Mouse (Mus musculus): ENCODE data around the gene Crx. TPM values are rescaled to one million over a fixed set of nuclear protein-coding genes. Genes with fewer than 3 reads are reported as not detected.
"Not testable (repeated sequence)": the region's sequence is repeated elsewhere in the genome, so short reads cannot be mapped to it uniquely, and the experiment has no call there.

The Crx gene
- 0.07 and 0.27 TPM in 2 replicates for polyA plus RNA-seq (2016; fragmentation: Nextera tagmentation; extraction: Ambion mirVana)

DNA sequence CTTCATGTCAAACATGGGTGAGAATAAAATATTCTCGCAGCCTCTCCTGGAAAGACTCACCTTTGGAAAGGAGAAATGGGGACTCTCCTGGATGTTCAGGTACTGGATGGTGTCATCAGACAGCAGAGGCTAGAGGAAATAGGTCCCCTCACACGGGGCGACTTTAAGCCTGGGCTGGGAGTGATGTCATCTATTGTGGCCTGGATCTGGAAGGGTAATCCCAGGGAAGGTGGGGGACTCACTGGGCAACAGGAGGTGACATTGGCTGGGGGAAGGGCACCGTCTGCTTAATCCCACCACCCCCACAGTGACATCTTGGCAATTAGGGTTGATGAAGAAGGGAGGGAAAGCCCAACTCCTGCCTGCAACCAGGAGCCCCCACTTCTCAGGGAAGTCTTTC is at the start of gene Crx:
Gene Crx (minus strand): TSS at position 213 of the 400 bp plus-strand sequence.
- 34% methylated on average over 4 of the region's 4 CpGs for WGBS
- H3K36me3 ChIP-seq (replicated peaks): no peaks in the 10 kb centered on the region
- no peak within 1 kb of the TSS for H3K4me3 ChIP-seq
- DNase-seq (ENCODE audit: extremely low spot score, low spot score): no peak
- H3K9me3 ChIP-seq: no peaks in the 10 kb centered on the region
- no peaks in the 10 kb centered on the region for H3K27me3 ChIP-seq (ENCODE audit: poor library complexity, severe bottlenecking)
- peaks cover 11% of the 10 kb centered on the region for H3K4me1 ChIP-seq
- no peak within 1 kb of the TSS for H3K27ac ChIP-seq

DNA sequence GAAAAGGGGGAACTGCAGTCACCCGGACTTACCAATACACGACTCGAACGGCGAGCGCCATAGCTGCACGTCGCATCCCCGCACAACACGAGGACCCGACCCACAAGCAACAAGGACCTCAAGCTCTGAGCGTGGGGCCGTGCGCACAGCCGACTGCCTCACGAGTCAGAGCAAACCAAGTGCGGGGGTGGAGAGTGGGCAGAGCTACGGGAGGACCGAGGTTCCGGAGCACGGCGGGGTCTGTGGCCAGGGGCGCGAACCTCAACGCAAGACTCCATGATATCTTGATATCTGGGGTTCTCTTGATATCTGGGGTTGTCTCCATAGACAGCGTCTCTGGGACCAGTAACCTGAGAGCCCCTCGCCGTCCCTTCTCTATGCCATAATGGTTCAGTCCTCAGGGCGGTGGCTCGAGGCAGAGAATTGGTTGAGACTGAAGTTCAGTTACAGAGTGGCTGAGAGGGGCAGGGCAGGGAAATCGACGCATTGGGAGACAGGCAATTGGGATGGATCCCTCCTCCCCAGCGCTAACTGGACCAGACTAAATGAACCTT is 42.5 kb upstream of the Crx start, which contains the start of gene Selenow:
Gene Selenow (minus strand): TSS at position 183 of the 554 bp plus-strand sequence.
- Histone ChIP-seq H3K4me3 (peak within 1 kb of the TSS; percentile 82), H3K9me3 (peaks cover 3% of the 10 kb centered on the region; the same call in 1 of the 2 replicates), H3K27me3 (ENCODE audit: poor library complexity, severe bottlenecking) (peaks cover 11% of the 10 kb centered on the region; the same call in 1 of the 2 replicates), H3K36me3 (replicated peaks) (peaks cover 35% of the 10 kb centered on the region), H3K27ac (peak within 1 kb of the TSS; percentile 97), H3K4me1 (peaks cover 29% of the 10 kb centered on the region)
- WGBS: under 1% methylated on average over 33 of the region's 33 CpGs
- peak; percentile 92 for DNase-seq (ENCODE audit: extremely low spot score, low spot score)

DNA sequence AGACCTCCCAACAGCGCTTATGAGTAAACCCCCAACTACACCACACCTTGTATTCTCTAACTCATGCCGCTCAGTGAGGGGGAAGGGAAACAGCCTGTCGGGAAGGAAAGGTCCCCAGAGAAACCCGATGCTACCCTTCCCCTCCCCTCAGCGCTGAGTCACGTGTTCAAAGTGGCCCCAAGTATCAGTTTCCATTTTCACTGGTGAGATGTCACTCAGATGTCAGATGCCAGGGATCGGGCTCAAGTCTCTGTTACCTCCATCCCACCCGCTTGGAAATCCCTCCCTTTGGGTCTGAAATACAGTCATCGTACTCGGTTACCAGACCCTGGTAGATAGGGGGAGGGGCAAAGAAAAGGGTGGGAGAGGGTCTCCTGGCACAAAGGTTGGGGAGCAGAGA is 42.0 kb upstream of the Crx start:
- Histone ChIP-seq H3K27me3 (ENCODE audit: poor library complexity, severe bottlenecking) (peaks cover 11% of the 10 kb centered on the region; the same call in 1 of the 2 replicates), H3K4me1 (peaks cover 29% of the 10 kb centered on the region), H3K27ac (peak overlapping the region; percentile 97), H3K4me3 (peak overlapping the region; percentile 82), H3K36me3 (replicated peaks) (peaks cover 40% of the 10 kb centered on the region), H3K9me3 (peaks cover 3% of the 10 kb centered on the region; the same call in 1 of the 2 replicates)
- peak; percentile 67 for DNase-seq (ENCODE audit: extremely low spot score, low spot score)
- under 1% methylated on average over 10 of the region's 10 CpGs for WGBS

DNA sequence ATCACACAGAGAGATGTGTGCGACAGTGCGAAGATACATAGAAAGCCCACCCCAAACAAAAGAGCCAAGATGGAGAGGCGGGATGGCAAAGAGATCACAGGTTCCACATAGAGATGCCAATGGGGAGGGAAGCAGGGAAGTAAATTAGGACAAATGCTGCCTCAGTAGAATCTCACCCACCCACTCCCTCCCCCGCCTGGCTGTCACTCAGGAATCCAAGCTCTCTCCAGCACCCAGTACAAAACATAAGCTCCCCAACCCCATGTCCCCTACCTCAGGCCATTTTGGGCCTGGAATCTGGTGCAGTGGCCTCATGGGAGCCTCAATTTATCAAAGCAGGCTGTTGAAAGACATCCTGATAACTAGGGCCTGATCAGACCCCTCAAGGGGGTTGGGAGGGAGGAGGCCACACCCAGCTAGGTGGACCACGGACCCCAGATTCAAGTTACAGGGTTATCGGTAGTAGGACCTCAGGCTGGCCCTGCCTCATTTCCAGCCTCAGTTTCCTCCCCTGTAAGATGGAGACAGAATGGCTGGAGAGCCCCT is 41.0 kb upstream of the Crx start:
- Histone ChIP-seq H3K4me3 (peak overlapping the region; percentile 82), H3K27me3 (ENCODE audit: poor library complexity, severe bottlenecking) (peaks cover 11% of the 10 kb centered on the region; the same call in 1 of the 2 replicates), H3K9me3 (peaks cover 3% of the 10 kb centered on the region; the same call in 1 of the 2 replicates), H3K4me1 (peaks cover 29% of the 10 kb centered on the region), H3K36me3 (replicated peaks) (peaks cover 48% of the 10 kb centered on the region), H3K27ac (peak overlapping the region; percentile 97)
- DNase-seq (ENCODE audit: extremely low spot score, low spot score): no peak
- 87% methylated on average over 6 of the region's 6 CpGs for WGBS

DNA sequence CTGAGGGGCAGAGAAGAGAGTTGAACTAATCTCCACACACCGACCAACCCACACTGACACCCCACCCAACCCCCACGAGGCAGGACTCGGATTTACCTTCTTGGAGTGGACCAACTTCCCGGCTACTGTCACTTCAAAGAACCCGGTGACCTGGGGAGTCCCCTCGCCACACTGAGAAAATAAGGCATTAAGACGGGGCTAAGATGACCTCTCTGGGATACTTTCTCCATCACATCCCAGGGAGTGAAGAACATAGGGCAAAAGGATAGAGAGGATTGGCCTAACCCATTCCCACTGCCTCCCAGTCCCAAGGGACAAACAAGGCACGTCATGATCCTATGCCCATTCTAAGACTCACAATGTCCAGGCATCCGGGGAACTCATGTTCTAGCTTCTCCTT is 40.2 kb upstream of the Crx start:
- Histone ChIP-seq H3K4me1 (peaks cover 29% of the 10 kb centered on the region), H3K4me3 (peak overlapping the region; percentile 82), H3K27me3 (ENCODE audit: poor library complexity, severe bottlenecking) (peaks cover 11% of the 10 kb centered on the region; the same call in 1 of the 2 replicates), H3K9me3 (peaks cover 3% of the 10 kb centered on the region; the same call in 1 of the 2 replicates), H3K36me3 (replicated peaks) (peaks cover 48% of the 10 kb centered on the region), H3K27ac (no peak overlapping the region)
- DNase-seq (ENCODE audit: extremely low spot score, low spot score): no peak
- 93% methylated on average over 9 of the region's 9 CpGs for WGBS

DNA sequence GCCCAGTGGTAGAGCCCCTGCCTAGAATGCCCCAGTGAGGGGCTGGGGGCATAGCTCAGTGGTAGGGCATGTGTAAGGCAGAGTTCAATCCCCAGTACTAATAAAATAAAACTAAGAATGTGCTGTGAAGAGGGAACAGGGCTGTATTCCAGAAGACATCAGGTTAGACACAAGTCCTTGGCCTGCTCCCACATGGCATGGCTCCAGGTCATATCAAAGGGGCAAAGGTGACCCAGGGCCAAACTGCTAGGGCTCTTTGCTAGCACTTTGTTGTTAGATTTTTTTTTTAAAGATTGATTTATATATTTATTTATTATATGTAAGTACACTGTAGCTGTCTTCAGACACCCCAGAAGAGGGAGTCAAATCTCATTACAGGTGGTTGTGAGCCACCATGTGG is 38.6 kb upstream of the Crx start:
- Histone ChIP-seq H3K36me3 (replicated peaks) (peaks cover 48% of the 10 kb centered on the region), H3K4me3 (no peak overlapping the region), H3K27me3 (ENCODE audit: poor library complexity, severe bottlenecking) (peaks cover 5% of the 10 kb centered on the region; the same call in 1 of the 2 replicates), H3K9me3 (peaks cover 3% of the 10 kb centered on the region; the same call in 1 of the 2 replicates), H3K4me1 (peaks cover 29% of the 10 kb centered on the region), H3K27ac (no peak overlapping the region)
- no peak for DNase-seq (ENCODE audit: extremely low spot score, low spot score)

DNA sequence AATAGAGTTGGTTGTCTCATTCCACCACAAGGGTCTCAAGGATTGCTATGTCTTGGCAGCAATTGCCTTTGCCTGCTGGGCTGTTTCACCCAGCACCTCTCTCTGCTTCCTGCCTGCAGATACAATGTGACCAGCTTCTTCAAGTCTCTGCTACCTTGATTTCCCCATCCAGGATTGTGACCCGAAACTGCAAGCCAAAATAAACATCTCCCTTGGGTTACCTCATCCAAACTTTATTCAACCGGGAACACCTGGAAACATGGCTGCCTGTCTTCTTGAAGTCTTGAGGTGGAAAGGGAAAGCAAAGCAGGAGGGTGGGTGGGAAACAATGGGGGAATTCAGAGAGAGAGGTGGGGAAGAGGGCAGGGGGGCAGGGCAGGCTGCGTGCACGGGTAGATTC is 37.2 kb upstream of the Crx start:
- no peak overlapping the region for H3K27ac ChIP-seq
- peaks cover 27% of the 10 kb centered on the region for H3K4me1 ChIP-seq
- H3K27me3 ChIP-seq (ENCODE audit: poor library complexity, severe bottlenecking): no peaks in the 10 kb centered on the region
- H3K9me3 ChIP-seq: peaks cover 3% of the 10 kb centered on the region; the same call in 1 of the 2 replicates
- DNase-seq (ENCODE audit: extremely low spot score, low spot score): no peak
- H3K36me3 ChIP-seq (replicated peaks): peaks cover 48% of the 10 kb centered on the region
- no peak overlapping the region for H3K4me3 ChIP-seq
- 78% methylated on average over 4 of the region's 4 CpGs for WGBS

DNA sequence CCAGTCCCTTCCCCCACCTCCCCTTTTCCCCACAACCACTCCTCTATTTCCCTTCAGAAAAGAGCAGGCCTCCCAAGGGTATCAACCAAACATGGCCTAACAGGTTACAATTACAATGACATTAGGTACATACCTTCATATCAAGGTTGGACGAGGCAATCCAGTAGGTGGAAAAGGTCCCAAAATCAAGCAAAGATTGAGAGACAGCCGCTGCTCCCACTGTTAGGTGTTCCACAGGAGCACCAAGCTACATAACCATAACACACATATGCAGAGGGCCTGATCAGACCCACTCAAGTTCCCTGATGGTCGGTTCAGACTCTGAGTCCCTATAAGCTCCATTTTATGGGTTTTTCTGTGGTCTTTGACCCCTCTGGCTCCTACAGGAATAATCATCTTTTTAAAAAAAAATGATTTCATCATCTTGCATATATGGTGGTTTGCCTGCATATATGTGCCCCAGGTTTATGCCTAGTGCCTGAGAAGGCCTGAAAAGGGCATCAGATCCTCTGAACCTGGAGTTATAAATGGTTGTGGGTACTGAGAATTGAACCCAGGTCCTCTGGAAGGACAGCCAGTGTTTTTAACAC is 36.5 kb upstream of the Crx start:
- H3K4me1 ChIP-seq: peaks cover 24% of the 10 kb centered on the region
- peaks cover 3% of the 10 kb centered on the region; the same call in 1 of the 2 replicates for H3K9me3 ChIP-seq
- H3K27ac ChIP-seq: no peak overlapping the region
- no peaks in the 10 kb centered on the region for H3K27me3 ChIP-seq (ENCODE audit: poor library complexity, severe bottlenecking)
- 90% methylated on average over 3 of the region's 3 CpGs for WGBS
- H3K4me3 ChIP-seq: no peak overlapping the region
- no peak for DNase-seq (ENCODE audit: extremely low spot score, low spot score)
- H3K36me3 ChIP-seq (replicated peaks): peaks cover 48% of the 10 kb centered on the region

DNA sequence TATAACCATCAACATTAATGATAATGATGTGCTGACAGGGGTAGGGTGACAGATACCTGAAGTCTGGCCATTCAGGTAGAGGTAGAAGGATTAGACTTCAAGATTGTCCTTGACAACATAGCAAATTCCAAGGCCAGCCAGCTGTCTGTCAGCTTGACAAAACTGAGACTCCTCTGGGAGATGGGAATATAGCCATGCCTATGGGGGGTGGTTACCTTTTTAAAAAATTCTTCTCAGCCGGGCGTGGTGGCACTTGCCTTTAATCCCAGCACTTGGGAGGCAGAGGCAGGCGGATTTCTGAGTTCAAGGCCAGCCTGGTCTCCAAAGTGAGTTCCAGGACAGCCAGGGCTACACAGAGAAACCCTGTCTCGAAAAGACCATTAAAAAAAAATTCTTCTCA is 35.9 kb upstream of the Crx start:
- H3K9me3 ChIP-seq; H3K4me3 ChIP-seq; DNase-seq (ENCODE audit: extremely low spot score, low spot score); H3K27ac ChIP-seq; H3K27me3 ChIP-seq (ENCODE audit: poor library complexity, severe bottlenecking): not testable (repeated sequence)
- H3K4me1 ChIP-seq: peaks cover 18% of the 10 kb centered on the region
- H3K36me3 ChIP-seq (replicated peaks): peaks cover 48% of the 10 kb centered on the region
- WGBS: 82% methylated on average over 4 of the region's 4 CpGs

DNA sequence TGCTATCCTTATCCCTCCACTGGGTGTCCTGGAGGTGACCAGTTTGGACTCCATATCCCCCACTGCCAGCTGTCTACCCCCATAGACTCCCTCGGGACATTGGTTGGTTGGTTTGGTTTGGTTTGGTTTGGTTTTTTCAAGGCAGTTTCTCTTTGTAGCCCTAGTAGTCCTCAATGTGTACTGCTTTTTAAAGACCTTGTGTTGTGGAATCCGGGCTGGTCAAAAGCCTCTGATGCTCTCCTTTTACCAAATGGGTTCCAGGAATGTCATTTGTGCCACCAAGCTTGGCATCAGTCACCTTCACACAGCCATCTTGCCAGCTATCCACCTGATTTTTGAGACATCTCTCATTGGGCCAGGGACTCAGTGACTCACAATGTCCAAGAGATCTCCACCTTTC is 35.0 kb upstream of the Crx start:
- H3K4me1 ChIP-seq: peaks cover 9% of the 10 kb centered on the region
- no peaks in the 10 kb centered on the region for H3K27me3 ChIP-seq (ENCODE audit: poor library complexity, severe bottlenecking)
- peaks cover 38% of the 10 kb centered on the region for H3K36me3 ChIP-seq (replicated peaks)
- no peak overlapping the region for H3K4me3 ChIP-seq
- WGBS: 83% methylated on average over 2 of the region's 2 CpGs
- peaks cover 3% of the 10 kb centered on the region; the same call in 1 of the 2 replicates for H3K9me3 ChIP-seq
- H3K27ac ChIP-seq: no peak overlapping the region
- no peak for DNase-seq (ENCODE audit: extremely low spot score, low spot score)

DNA sequence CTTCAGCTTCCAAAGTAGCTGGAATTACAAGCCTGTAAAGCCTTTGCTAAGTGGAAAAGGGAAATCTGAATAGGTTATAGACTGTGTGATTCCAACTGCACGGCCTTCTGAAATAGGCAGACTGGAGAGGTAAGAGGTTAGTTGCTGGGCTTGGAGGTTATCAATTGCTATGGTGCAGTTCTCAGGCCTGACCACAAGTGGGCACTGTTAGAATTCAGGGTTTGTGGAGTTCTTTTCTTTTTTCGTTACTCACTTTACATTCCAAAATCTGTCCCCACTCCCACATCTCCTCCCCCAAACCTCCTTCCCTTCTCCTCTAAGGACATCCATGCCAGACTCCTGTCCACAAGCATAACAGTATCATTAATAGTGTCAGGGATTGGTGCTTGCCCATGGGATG is 34.5 kb upstream of the Crx start:
- Histone ChIP-seq H3K27me3 (ENCODE audit: poor library complexity, severe bottlenecking) (no peaks in the 10 kb centered on the region), H3K36me3 (replicated peaks) (peaks cover 33% of the 10 kb centered on the region), H3K27ac (no peak overlapping the region), H3K4me1 (peaks cover 6% of the 10 kb centered on the region), H3K9me3 (no peaks in the 10 kb centered on the region), H3K4me3 (no peak overlapping the region)
- WGBS: 41% methylated on average over 2 of the region's 2 CpGs
- peak; percentile 46 for DNase-seq (ENCODE audit: extremely low spot score, low spot score)

DNA sequence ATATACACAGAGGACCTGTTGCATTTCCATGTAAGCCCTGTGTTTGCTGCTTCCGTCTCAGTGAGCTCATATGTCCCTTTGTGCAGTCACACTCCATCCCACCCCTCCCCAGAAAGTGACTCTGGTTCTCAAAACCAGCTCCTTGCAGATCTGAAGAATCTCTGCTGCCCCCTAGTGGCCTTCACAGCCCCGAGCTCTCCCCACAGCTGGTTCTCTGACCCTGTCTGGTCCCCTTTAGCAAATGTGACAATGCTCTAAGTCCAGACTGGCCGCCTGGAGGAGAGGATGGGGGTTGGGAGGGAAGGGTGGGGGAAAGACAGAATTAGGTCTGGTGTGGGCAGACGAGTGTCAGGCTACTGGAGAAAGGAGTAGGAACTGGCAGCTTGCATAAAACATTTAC is 32.4 kb upstream of the Crx start:
- 0% methylated on average over 4 of the region's 4 CpGs for WGBS
- Histone ChIP-seq H3K4me3 (no peak overlapping the region), H3K4me1 (peaks cover 6% of the 10 kb centered on the region), H3K9me3 (no peaks in the 10 kb centered on the region), H3K27me3 (ENCODE audit: poor library complexity, severe bottlenecking) (no peaks in the 10 kb centered on the region), H3K36me3 (replicated peaks) (peaks cover 12% of the 10 kb centered on the region), H3K27ac (no peak overlapping the region)
- peak; percentile 85 for DNase-seq (ENCODE audit: extremely low spot score, low spot score)

DNA sequence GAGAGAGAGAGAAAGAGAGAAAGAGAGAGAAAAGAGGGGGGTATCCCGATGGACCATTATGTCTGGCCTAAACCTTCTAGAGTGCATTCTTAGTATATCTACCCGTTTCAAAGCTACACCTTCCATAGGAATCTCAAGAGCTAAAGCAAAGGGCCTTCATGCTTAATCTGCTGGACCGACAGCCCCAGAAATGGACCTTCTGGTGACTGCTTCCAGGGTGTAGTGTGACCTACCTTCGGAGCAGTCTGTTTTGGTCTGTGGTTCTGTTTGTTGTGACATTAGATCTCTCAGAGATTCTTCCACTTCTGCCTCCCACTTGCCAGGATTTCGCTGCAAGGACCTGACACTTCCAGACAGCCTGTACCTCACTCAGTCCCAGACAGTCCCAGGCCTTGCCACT is 30.8 kb upstream of the Crx start:
- DNase-seq (ENCODE audit: extremely low spot score, low spot score): no peak
- 92% methylated on average over 5 of the region's 5 CpGs for WGBS

More for the DNA sequence above, 30.8 kb upstream of the Crx start:
- H3K27ac ChIP-seq: no peak overlapping the region
- peaks cover 6% of the 10 kb centered on the region for H3K4me1 ChIP-seq
- no peaks in the 10 kb centered on the region for H3K27me3 ChIP-seq (ENCODE audit: poor library complexity, severe bottlenecking)
- no peak overlapping the region for H3K4me3 ChIP-seq
- no peaks in the 10 kb centered on the region for H3K9me3 ChIP-seq
- no peaks in the 10 kb centered on the region for H3K36me3 ChIP-seq (replicated peaks)

Measured in forebrain, embryonic 10.5 days (tissue).